Mouse (Mus musculus): ENCODE results near the gene Nfic.

Gene Nfic

DNA sequence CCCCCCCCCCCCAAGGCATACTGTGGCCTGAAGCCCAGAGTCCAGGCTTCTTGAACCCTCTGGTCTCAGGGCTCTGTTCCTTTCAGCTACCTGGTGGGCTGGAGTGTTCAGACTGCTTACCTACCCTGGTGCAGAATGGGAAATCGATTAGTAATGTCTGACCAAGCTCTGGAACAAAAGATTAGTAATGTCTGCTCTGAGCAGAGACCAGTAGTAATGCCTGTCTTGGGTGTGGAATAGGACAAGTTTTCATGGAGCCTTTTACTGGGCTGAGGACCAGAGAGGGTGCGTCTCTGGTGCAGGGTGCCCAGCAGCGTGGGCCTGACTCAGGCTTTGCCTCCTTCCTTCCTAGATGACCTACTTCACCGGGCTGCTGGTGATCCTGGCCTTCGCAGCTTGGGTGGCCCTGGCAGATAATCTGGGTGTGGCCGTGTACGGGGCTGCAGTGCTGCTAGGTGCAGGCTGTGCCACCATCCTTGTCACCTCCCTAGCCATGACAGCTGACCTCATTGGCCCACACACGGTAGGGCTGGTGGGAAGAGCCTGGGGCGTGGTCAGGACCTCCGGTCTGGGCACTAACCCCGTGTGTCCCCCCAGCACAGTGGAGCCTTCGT, 93.0 kb downstream of the Nfic start:
- DNase-seq (ENCODE audit: extremely low read depth, low read depth): no peak

DNA sequence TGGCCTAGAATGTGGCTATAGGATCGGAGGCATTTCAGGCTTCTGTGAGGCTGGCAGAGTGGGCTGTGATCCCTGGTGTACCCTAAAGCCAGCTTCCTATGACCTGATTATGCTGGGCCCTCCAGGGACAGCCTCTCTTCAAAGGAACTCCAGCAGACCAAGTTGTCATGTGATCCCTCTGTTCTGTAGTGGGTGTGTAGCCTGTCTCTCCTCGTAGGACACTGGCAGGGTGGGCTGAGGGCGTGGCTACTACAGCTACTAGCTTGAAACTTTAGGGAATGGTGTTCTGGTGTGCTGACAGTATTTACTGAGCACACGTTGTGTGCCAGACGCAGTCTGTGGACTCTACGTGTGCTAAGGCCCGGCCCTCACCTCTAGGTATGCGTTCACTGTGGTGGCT, 94.7 kb downstream of the Nfic start:
- no peak for DNase-seq (ENCODE audit: extremely low read depth, low read depth)

DNA sequence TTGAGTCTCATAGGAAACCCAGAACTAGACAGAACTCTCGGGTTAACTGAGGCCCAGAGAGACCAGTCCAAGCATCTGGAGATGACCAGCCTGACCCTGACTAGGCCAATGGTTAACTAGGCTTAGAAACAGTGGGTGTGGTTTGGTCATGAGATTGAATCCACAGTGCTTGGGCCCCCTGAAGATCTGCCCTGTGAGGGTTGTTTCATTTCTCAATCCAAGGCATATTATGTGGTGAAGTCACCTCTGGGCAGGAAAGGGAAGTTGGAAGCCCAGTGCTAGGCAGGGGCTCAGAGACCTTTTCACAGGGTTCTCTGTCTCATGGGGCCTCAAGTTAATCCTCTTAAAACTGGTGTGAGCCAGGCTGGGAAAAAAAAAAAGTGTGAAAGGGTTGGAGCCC, 96.6 kb downstream of the Nfic start:
- DNase-seq (ENCODE audit: extremely low read depth, low read depth): no peak

GRCm38 (mm10) chr10:81358209-81358608, 97.2 kb downstream of the Nfic start:
- DNase-seq (ENCODE audit: extremely low read depth, low read depth): no peak

GRCm38 (mm10) chr10:81356991-81357844, 98.2 kb downstream of the Nfic start, which contains the start of gene Mfsd12:
Mfsd12 (plus strand) TSS chr10:81357491.
- DNase-seq (ENCODE audit: extremely low read depth, low read depth): no peak

DNA sequence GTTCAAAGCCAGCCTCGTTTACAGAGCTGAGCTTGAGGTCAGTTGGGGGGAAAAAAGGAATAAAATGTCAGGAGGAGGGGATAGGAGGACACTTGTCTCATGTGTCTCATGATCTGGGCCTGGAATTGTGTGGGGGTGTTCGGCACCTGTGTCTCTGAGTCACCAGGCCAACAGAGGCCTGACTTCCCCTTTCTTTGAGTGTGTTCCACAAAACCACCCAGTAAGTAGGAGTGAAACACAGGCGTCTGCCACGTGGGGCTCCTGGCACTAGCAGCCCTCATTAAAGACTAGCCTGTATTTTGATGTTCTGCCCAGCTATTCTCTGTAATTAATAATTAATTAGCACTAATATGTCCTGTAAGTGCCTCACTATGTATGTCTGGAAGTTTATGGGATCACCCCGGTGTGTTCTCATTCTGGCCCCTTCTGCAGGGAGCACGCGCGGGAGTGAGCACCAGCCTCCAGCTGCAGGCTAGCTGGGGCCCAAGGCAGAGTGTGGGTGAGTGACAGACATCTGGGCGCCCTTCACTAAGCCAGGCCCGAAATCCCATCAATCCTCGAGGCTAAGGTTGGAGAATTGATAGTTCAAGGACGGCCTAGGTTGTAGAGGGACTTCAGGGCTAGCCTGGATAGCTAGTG, 99.0 kb downstream of the Nfic start:
- DNase-seq (ENCODE audit: extremely low read depth, low read depth): peak; percentile 88

DNA sequence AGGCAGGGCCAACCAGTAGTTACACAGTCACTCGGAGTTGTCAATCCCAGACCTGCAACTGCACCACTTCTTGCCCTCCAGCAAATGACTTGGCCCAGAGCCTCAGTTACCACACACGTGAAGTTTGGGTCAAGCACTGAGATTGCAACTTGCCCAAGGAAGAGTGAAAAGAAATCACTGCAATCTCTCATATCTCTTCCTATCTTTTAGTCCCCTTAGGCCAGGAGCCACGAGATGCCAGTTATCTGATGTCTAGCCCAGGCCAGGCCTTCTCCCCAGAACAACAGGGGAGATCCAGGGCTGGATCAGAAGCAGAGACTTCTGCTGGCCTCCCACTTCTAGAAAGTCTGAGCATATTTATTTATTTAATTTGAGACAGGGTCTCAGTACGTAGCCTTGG, 99.9 kb downstream of the Nfic start:
- no peak for DNase-seq (ENCODE audit: extremely low read depth, low read depth)

GRCm38 (mm10) chr10:81354738-81355477, 100.5 kb downstream of the Nfic start:
- no peak for DNase-seq (ENCODE audit: extremely low read depth, low read depth)

DNA sequence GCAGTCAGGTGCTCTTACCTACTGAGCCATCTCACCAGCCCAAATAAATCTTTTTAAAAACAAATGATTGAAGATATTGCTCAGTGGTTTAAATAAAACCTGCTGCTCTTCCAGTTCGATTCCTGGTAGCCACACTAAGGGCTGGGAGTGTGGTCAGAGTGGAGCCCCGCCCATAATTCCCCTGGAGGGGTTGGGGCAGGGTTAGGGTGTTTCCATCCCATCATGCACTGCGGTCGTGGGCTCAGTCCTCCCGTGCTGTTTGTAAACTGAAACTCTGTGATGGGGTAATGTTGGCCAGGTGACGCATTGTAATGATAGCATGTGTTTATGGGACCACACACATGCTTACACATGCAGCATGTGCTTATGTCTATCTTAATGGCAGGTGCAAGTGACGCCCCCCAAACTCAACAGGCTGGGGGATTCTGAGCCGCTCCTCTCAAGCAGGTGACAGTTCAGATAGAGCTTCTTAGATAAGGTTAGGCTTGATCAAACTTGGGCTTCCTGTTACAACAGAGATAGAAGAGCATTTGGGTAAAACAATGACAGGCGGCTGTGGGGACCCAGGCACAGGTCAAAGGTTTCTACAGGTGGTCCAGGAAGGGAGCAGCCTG, 103.7 kb downstream of the Nfic start:
- peak; percentile 78 for DNase-seq (ENCODE audit: extremely low read depth, low read depth)

- DNase-seq (ENCODE audit: extremely low read depth, low read depth): peak; percentile 93
These were observed 104.9 kb downstream of the Nfic start, which contains the start of gene Hmg20b for GRCm38 (mm10) chr10:81350351-81351063. Hmg20b (minus strand) TSS chr10:81350480.

DNA sequence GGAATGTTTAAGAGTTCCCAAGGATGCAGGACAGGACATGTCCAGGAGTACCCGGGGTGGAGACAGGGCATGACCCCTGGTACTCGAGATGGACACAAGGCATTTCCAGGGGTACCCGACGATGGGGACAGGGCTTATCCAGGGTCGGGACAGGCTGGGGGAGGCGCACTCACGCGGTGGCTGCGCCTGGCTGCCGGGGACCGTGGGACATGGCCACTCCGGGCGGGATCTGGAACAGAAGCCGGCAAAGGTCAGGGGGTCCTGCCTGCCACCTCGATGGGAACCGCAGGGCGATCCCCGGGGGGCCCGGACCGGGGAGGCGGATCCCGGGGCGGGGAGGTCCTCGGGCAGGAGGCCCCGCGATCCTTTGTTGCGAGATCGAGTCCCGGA, 105.5 kb downstream of the Nfic start:
- no peak for DNase-seq (ENCODE audit: extremely low read depth, low read depth)

- DNase-seq (ENCODE audit: extremely low read depth, low read depth): no peak
These were observed 106.3 kb downstream of the Nfic start for GRCm38 (mm10) chr10:81349146-81349545.

DNA sequence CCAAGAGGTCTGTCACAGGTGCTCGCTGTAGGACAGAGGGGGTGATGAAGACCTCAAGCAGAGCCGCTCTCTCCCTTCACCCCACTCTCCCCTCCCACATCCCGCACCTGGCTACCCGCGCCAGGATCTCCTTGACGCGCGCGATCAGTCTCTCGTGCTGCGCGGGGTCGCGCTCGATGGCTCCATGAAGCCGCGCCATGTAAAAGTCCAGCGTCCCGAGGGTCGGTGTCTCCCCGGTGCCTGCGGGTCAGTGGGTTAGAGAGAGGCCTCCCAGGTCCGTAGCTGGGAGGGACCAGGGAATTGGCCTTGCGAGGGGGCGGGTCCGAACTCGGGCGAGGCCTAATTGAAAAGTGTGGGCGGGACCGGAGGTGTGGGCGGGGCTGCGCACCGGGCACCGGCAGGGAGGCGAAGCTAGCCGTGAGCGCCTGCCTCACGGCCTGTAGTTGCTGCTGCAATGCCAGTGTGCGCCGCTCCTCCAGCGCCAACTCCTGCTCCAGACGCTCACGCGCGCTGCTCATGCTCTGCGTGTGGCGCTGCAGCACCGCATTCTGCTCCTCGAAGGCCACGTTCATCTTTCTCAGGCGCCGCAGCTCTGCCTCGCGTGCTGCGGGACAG, 108.9 kb downstream of the Nfic start:
- DNase-seq (ENCODE audit: extremely low read depth, low read depth): no peak

All from MEL-GATA-1-ER (cell line).